Mouse (Mus musculus): ENCODE results near the gene Pitpnm1. TPM values are rescaled to one million over a fixed set of nuclear protein-coding genes. Genes with fewer than 3 reads are reported as not detected.

The Pitpnm1 gene
- polyA plus RNA-seq, 1 experiment from 2014 or later, result 10.9 TPM

DNA sequence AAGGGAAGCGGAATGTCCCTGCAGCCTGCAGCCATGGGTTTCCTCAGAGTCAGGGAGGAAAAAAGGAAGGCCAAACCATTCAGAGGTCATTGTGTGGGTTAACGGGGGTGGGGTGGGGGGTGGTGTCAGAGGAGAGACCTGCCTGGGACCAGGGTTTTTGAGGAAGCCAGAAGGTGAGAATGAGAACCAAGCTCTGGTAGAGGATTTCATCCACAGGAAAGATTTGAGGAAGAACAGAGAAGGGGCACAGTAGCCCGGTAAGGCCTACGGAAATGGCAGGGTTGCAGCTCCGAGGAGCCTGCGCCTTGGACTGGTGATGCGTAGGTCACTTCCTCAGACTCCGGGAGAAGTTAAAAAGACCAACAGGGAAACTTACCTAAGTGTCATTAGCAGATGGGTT is 29.0 kb upstream of the Pitpnm1 start:
- Histone ChIP-seq H3K27me3 (no peaks in the 10 kb centered on the region), H3K9ac (no peak overlapping the region; the same call in 1 of the 2 replicates), H3K4me1 (no peaks in the 10 kb centered on the region), H3K36me3 (no peaks in the 10 kb centered on the region), H3K4me3 (no peak overlapping the region), H3K4me2 (replicated peaks) (no peak overlapping the region), H3K9me3 (no peaks in the 10 kb centered on the region), H3K27ac (no peak overlapping the region)
- WGBS, result 77% methylated on average over 8 of the region's 8 CpGs
- no peak for ATAC-seq (ENCODE audit: insufficient number of reproducible peaks, insufficient read depth, low FRiP score, low TSS enrichment)

GRCm38 (mm10) chr19:4071406-4071805 is 28.4 kb upstream of the Pitpnm1 start:
- Histone ChIP-seq H3K9ac (no peak overlapping the region), H3K27me3 (no peaks in the 10 kb centered on the region), H3K36me3 (no peaks in the 10 kb centered on the region), H3K9me3 (no peaks in the 10 kb centered on the region), H3K27ac (no peak overlapping the region), H3K4me1 (no peaks in the 10 kb centered on the region), H3K4me2 (replicated peaks) (no peak overlapping the region), H3K4me3 (no peak overlapping the region)
- WGBS, result 91% methylated on average over 6 of the region's 6 CpGs
- no peak for ATAC-seq (ENCODE audit: insufficient number of reproducible peaks, insufficient read depth, low FRiP score, low TSS enrichment)

- Histone ChIP-seq H3K9me3 (no peaks in the 10 kb centered on the region), H3K4me1 (no peaks in the 10 kb centered on the region), H3K9ac (no peak overlapping the region), H3K4me2 (replicated peaks) (no peak overlapping the region), H3K4me3 (no peak overlapping the region), H3K27me3 (no peaks in the 10 kb centered on the region), H3K27ac (no peak overlapping the region), H3K36me3 (no peaks in the 10 kb centered on the region)
- ATAC-seq (ENCODE audit: insufficient number of reproducible peaks, insufficient read depth, low FRiP score, low TSS enrichment), result no peak
- 76% methylated on average over 6 of the region's 6 CpGs for WGBS
Measured at GRCm38 (mm10) chr19:4072706-4073424, 26.9 kb upstream of the Pitpnm1 start.

DNA sequence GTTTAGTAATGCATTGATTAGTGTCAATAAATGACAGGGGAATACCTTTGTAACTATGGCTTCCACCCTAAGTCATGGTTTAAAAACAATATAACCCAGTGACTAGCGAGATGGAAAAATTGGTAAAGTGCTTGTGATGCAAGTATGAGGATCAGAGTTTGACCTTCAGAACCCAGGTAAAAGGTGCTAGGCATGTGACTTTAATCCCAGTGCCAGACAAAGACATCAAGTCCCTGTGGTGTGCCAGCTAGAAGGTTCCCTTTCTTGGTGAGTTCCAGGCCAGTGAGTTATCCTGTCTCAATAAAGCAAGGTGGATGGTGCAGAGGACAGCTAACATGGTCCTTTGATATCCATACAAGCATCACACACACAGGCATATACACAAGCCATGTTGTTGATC is 24.3 kb upstream of the Pitpnm1 start:
- H3K9ac ChIP-seq, result no peak overlapping the region
- 85% methylated on average over 1 of the region's 1 CpGs for WGBS
- no peaks in the 10 kb centered on the region for H3K36me3 ChIP-seq
- ATAC-seq (ENCODE audit: insufficient number of reproducible peaks, insufficient read depth, low FRiP score, low TSS enrichment), result no peak
- H3K27me3 ChIP-seq, result no peaks in the 10 kb centered on the region
- no peaks in the 10 kb centered on the region for H3K4me1 ChIP-seq
- H3K9me3 ChIP-seq, result no peaks in the 10 kb centered on the region
- no peak overlapping the region for H3K4me2 ChIP-seq (replicated peaks)
- no peak overlapping the region for H3K27ac ChIP-seq
- H3K4me3 ChIP-seq, result no peak overlapping the region

- Histone ChIP-seq H3K9me3 (no peaks in the 10 kb centered on the region), H3K4me3 (no peak overlapping the region), H3K27me3 (no peaks in the 10 kb centered on the region), H3K9ac (no peak overlapping the region), H3K4me1 (no peaks in the 10 kb centered on the region), H3K4me2 (replicated peaks) (no peak overlapping the region), H3K27ac (no peak overlapping the region), H3K36me3 (no peaks in the 10 kb centered on the region)
- WGBS, result 77% methylated on average over 1 of the region's 1 CpGs
- no peak for ATAC-seq (ENCODE audit: insufficient number of reproducible peaks, insufficient read depth, low FRiP score, low TSS enrichment)
Measured at GRCm38 (mm10) chr19:4079594-4079993, 20.2 kb upstream of the Pitpnm1 start.

DNA sequence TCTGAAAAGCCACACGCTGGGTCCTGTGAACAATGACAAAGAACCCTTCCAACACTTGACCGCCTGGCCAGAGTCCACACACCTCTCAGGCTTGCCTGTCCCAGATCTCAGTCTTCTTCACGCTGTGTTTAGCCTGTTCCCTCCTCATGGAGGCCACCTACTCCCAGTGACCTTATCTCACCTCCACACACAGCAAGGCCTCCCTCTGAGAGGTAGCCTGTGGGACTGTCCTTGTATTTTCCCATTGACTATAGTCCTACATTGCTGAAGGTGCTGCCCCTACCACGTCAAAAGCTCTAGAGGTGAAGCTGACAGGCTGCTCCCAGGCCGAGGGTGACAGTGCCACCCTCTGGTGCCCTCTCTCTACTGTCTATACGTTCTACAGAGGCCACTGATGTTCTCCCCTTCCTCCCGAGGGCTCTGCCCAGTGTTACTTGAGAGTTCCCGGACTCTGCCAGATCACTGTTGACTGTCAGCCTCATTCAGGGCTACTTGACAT is 19.2 kb upstream of the Pitpnm1 start:
- ATAC-seq (ENCODE audit: insufficient number of reproducible peaks, insufficient read depth, low FRiP score, low TSS enrichment), result no peak
- Histone ChIP-seq H3K27me3 (no peaks in the 10 kb centered on the region), H3K9ac (no peak overlapping the region), H3K36me3 (no peaks in the 10 kb centered on the region), H3K4me1 (no peaks in the 10 kb centered on the region), H3K4me2 (replicated peaks) (no peak overlapping the region), H3K9me3 (no peaks in the 10 kb centered on the region), H3K4me3 (no peak overlapping the region), H3K27ac (no peak overlapping the region)
- WGBS, result 67% methylated on average over 8 of the region's 8 CpGs

DNA sequence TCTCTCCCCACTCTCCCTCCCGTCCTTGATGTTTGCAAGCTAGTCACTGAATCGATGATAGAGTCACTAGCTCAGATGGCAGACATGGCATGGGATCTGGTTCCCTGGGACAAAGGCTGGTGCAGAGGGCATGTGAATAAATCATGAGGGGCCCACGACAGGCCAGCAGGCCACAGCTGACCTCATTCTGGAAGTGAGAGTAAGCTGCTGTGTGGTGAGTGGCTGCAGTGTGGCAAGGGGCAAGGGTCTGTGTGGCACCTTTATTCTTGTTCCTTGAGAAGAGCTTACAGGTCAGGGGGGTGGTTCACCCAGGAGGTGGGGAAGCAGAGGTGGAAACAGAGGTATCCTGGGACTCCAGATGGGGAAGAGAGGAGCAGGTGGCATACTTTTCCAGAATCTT is 18.4 kb upstream of the Pitpnm1 start, which contains the start of gene Cabp2:
TSS of gene Cabp2 (plus strand) at position 185 of the 400 bp plus-strand sequence.
- WGBS, result 72% methylated on average over 3 of the region's 3 CpGs
- Histone ChIP-seq H3K27me3 (no peaks in the 10 kb centered on the region), H3K4me3 (no peak within 1 kb of the TSS), H3K36me3 (no peaks in the 10 kb centered on the region), H3K9me3 (no peaks in the 10 kb centered on the region), H3K4me1 (no peaks in the 10 kb centered on the region), H3K4me2 (replicated peaks) (no peak within 1 kb of the TSS), H3K27ac (no peak within 1 kb of the TSS), H3K9ac (no peak within 1 kb of the TSS)
- no peak for ATAC-seq (ENCODE audit: insufficient number of reproducible peaks, insufficient read depth, low FRiP score, low TSS enrichment)

GRCm38 (mm10) chr19:4082219-4082965 is 17.4 kb upstream of the Pitpnm1 start:
- Histone ChIP-seq H3K27me3 (no peaks in the 10 kb centered on the region), H3K36me3 (no peaks in the 10 kb centered on the region), H3K4me1 (no peaks in the 10 kb centered on the region), H3K4me3 (no peak overlapping the region), H3K27ac (no peak overlapping the region), H3K4me2 (replicated peaks) (no peak overlapping the region), H3K9ac (no peak overlapping the region), H3K9me3 (no peaks in the 10 kb centered on the region)
- 75% methylated on average over 11 of the region's 11 CpGs for WGBS
- 0 out of 2 replicates have a peak, but pooled peaks have one; percentile 35 for ATAC-seq (ENCODE audit: insufficient number of reproducible peaks, insufficient read depth, low FRiP score, low TSS enrichment)

DNA sequence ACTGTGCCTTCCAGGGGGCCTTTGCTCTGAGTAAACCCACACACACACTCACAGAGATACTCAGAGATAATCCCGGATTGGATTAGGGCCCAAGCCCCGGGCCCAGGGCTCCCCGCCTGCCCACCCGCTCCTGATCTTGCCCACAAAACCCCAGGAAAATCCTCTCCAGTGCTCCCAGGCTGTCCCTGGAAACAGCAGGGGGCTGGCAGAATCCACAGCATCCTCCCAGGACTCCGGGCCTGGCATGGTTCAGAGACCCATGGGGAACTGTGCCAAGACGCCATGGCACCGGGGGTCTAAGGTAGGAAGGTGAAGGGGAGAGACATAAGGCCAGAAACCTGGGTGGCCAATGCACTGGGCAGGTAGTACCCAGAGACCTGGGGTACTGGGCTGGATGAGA is 16.5 kb upstream of the Pitpnm1 start:
- no peaks in the 10 kb centered on the region for H3K27me3 ChIP-seq
- 81% methylated on average over 7 of the region's 7 CpGs for WGBS
- H3K9me3 ChIP-seq, result no peaks in the 10 kb centered on the region
- no peak overlapping the region for H3K9ac ChIP-seq
- no peak overlapping the region for H3K27ac ChIP-seq
- H3K4me2 ChIP-seq (replicated peaks), result no peak overlapping the region
- no peaks in the 10 kb centered on the region for H3K36me3 ChIP-seq
- ATAC-seq (ENCODE audit: insufficient number of reproducible peaks, insufficient read depth, low FRiP score, low TSS enrichment), result no peak
- H3K4me3 ChIP-seq, result no peak overlapping the region
- H3K4me1 ChIP-seq, result no peaks in the 10 kb centered on the region

DNA sequence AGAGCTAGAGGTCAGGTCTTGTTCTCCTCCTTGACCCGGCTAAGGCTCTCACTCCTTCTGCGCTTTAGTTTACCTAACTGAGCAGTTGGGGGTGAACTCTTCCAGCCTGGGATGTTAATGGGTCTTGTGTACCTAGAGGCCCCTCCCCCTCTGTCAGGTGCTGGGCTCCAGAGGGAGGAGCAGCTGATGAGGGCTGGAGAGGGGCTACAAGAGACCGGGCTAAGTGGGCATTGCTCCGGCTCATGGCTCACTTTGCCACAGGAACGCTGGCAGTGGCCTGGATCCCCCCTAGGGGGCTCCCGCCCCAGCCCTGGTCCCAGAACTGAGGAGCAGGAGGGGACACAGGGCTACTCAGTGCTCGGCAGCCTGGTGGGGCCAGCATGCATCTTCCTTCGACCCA is 16.0 kb upstream of the Pitpnm1 start:
- H3K27me3 ChIP-seq, result no peaks in the 10 kb centered on the region
- H3K4me1 ChIP-seq, result no peaks in the 10 kb centered on the region
- H3K27ac ChIP-seq, result no peak overlapping the region
- H3K4me2 ChIP-seq (replicated peaks), result no peak overlapping the region
- ATAC-seq (ENCODE audit: insufficient number of reproducible peaks, insufficient read depth, low FRiP score, low TSS enrichment), result no peak
- no peak overlapping the region for H3K4me3 ChIP-seq
- H3K36me3 ChIP-seq, result no peaks in the 10 kb centered on the region
- no peaks in the 10 kb centered on the region for H3K9me3 ChIP-seq
- 33% methylated on average over 8 of the region's 8 CpGs for WGBS
- H3K9ac ChIP-seq, result no peak overlapping the region

GRCm38 (mm10) chr19:4084984-4085383 is 14.8 kb upstream of the Pitpnm1 start:
- H3K36me3 ChIP-seq, result no peaks in the 10 kb centered on the region
- H3K9me3 ChIP-seq, result no peaks in the 10 kb centered on the region
- no peak overlapping the region for H3K9ac ChIP-seq
- no peaks in the 10 kb centered on the region for H3K27me3 ChIP-seq
- no peak overlapping the region for H3K4me3 ChIP-seq
- no peak for ATAC-seq (ENCODE audit: insufficient number of reproducible peaks, insufficient read depth, low FRiP score, low TSS enrichment)
- no peaks in the 10 kb centered on the region for H3K4me1 ChIP-seq
- no peak overlapping the region for H3K27ac ChIP-seq
- H3K4me2 ChIP-seq (replicated peaks), result no peak overlapping the region
- WGBS, result 92% methylated on average over 1 of the region's 1 CpGs

DNA sequence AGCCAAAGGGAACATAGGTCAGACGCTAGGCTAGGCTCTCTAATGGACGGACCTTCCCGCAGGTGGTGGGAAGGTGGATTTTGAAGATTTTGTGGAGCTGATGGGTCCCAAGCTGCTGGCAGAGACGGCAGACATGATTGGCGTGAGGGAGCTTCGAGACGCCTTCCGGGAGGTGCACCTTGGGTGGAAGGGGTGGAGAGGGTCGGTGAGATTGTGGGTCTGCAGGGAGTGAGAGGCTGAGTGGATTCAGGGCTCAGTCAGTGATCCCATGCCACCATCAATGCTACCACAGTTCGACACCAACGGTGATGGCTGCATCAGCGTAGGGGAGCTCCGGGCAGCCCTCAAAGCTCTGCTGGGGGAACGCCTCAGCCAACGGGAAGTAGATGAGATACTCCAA is 13.6 kb upstream of the Pitpnm1 start:
- Histone ChIP-seq H3K9ac (no peak overlapping the region), H3K4me2 (replicated peaks) (no peak overlapping the region), H3K9me3 (no peaks in the 10 kb centered on the region), H3K36me3 (no peaks in the 10 kb centered on the region), H3K27me3 (no peaks in the 10 kb centered on the region), H3K4me1 (no peaks in the 10 kb centered on the region), H3K4me3 (no peak overlapping the region), H3K27ac (no peak overlapping the region)
- WGBS, result 90% methylated on average over 15 of the region's 15 CpGs
- no peak for ATAC-seq (ENCODE audit: insufficient number of reproducible peaks, insufficient read depth, low FRiP score, low TSS enrichment)

All from embryonic facial prominence, embryonic 12.5 days (tissue).